Mouse (Mus musculus) thymus, postnatal 36 days (tissue): ENCODE results near the gene Duox1.
"Not testable (repeated sequence)": the region's sequence is repeated elsewhere in the genome, so short reads cannot be mapped to it uniquely, and the experiment has no call there.

Experiments
- DNase-seq, 2 experiments: peaks; one replicate each; pipeline ENCODE4 v3.0.0; 2022; ENCODE audit warnings: mixed read lengths in 2 of 2

Gene Duox1

GRCm38 (mm10) chr2:122312722-122313417 lies 2.6 kb upstream of the Duox1 start:
- DNase-seq, result peak; percentile 66 to 75

GRCm38 (mm10) chr2:122313536-122313935 lies 1.9 kb upstream of the Duox1 start, which contains the start of gene Duoxa1:
Duoxa1 (minus strand) TSS chr2:122313730.
- DNase-seq, result no peak

DNA sequence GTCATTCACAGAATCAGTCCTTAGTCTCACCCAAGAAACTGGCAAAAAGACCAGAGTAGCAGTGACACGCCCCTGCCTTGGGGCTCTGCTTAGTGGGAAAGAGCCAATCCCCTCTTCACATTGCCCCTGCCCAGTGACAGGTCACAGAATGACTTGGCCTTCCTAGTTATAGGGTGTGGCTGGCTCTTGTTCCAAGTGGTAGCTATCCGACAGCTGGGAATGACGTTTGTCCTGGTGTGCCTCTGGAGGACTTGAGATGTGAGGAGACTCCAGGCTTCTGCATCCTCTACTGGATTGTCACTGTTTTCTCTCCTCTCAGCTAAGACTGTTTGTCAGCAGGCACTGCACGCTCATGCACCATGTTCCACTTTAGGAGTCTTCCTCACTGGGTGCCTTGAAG lies 1.9 kb downstream of the Duox1 start:
- no peak for DNase-seq

- DNase-seq, result no peak
Observed at GRCm38 (mm10) chr2:122323960-122324359, 8.5 kb downstream of the Duox1 start.

- DNase-seq, result no peak
Observed at GRCm38 (mm10) chr2:122324586-122324985, 9.1 kb downstream of the Duox1 start.

DNA sequence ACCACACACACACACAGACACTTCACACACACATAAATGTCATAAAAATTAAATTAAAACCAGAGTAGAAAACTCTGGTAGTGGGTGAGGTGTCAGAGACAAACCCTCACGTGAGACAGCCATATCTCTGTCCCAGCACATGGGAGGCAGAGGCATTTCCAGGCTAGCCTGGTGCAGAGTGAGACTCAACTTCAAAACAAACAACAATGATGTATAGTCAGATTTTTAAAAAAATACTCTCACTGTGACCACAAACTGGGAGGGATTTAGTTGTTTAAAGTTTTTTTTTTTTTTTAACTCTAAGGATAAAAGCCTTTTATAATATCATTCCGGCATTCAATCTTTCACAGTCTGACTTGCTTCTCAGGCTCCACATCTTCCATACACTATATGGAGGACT lies 9.9 kb downstream of the Duox1 start:
- no peak for DNase-seq

GRCm38 (mm10) chr2:122327986-122328385 lies 12.5 kb downstream of the Duox1 start:
- no peak for DNase-seq

DNA sequence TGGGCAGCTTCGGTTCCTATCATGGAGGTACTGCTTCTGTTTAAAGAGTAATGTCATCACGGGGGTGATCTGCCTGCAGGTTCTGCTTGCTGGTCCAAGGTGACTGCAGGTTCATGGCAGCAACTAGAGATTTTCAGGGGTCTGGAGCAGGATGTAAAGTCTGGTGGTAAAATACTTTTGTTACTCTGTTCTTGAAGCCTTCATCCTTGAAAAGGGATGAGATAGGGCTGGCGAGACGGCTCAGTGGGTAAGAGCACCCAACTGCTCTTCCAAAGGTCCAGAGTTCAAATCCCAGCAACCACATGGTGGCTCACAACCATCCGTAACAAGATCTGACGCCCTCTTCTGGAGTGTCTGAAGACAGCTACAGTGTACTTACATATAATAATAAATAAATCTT lies 14.8 kb downstream of the Duox1 start:
- not testable (repeated sequence) for DNase-seq

- DNase-seq, result no peak
Observed at GRCm38 (mm10) chr2:122332222-122332621, 16.8 kb downstream of the Duox1 start.

DNA sequence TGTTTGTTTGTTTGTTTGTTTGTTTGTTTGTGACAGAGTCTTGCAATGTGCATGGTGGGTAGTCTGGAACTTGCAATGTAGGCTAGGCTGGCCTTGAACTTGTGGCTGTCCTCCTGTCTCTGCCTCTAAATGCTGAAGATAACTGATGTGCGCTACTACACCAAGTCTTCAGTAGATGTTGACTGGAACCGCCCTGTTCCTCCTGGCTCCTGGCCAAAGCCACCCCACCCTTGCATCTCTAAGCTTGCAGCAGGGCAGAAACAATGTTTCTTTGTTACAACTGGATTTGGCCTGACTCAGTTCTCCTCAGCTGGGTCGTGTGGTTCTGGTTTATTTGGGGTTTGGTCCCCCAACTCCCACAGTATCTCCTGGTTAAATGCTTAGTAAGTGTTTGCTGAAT lies 18.7 kb downstream of the Duox1 start:
- no peak for DNase-seq

GRCm38 (mm10) chr2:122337291-122337690 lies 21.8 kb downstream of the Duox1 start:
- DNase-seq, result no peak

- no peak for DNase-seq
Observed at GRCm38 (mm10) chr2:122345106-122345893, 29.8 kb downstream of the Duox1 start.

DNA sequence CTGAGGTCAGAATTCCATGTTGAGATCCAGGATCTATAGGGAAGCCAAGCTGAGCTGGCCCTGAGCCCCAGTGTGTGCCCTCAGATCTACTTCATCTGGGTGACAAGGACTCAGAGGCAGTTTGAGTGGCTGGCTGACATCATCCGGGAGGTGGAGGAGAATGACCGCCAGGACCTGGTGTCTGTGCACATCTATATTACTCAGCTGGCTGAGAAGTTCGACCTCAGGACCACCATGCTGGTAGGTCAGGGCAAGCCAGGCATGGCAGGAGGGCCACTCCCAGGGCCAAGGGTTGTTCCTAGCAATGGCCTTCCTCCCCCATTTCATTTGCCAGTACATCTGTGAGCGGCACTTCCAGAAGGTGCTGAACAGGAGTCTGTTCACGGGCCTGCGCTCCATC lies 30.7 kb downstream of the Duox1 start:
- not testable (repeated sequence) for DNase-seq

DNA sequence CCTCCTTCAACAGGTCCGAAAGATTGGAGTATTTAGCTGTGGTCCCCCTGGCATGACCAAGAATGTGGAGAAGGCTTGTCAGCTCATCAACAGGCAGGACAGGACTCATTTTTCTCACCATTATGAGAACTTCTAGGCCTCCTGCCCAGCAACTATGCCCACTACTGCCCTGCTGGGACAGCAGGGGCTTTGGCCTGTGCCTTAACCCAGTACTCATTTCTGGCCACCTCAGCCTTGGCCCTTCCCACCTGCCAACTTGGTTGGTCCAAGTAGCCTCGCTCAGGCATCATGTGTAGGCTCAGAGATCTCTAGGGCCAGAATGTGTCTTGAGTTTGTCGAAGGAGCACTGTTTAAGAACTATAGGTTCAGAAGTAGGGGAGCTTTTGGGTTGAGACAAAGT lies 31.8 kb downstream of the Duox1 start:
- no peak for DNase-seq

GRCm38 (mm10) chr2:122348531-122349131 lies 33.2 kb downstream of the Duox1 start:
- DNase-seq, result peak; percentile 88

DNA sequence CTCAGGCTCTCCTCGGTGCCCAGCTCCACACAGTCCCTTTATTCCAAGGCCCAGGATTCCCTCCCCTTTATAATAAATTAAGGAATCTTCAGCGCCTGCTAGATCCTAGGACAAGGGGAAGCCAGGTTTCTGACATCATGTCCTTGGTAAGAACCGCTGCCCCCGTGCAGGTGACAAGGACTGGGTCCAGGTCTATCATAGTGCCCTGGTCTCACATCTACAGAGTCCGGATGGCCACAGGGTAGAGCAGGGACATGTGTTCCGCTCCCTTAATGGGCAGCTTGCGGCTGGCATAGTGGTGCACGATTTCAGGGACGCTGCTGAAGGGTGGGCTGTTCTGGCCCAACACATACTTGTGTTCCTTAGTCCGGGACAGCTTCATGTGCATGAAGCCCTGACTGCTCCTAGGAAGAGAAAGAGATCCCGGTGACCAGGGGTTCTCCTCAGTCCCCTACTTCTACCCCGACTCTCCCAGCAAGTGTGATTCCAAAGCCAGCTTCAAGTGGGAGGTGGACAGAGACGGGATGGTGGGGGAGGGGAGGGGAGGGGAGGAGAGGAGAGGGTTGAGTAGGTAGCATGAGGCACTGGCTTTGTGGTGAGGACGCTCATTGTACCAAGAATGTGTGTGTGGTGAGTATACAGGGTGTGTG lies 33.8 kb downstream of the Duox1 start:
- DNase-seq, result peak; percentile 20 to 35

- DNase-seq, result no peak
Observed at GRCm38 (mm10) chr2:122351156-122351930, 35.9 kb downstream of the Duox1 start.

DNA sequence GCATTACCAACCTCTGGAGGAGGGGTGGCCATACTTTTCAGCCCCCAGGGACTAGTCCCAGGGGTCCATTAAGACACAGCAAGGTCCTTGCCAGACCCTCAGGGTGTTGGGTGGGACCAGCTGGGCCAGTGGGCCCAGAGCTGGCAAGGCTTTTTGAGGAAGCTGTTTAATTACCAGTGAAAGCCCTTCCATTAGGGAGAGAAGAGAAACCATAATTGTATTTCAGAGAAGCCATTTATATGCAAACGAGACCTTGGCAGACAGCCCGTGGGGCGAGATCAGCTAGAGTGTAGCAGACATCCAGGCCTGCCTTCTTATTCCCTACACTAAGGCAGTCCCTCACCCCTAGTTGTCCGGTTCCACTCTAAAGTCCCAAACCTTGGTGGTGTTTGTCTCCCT lies 36.5 kb downstream of the Duox1 start:
- no peak for DNase-seq

DNA sequence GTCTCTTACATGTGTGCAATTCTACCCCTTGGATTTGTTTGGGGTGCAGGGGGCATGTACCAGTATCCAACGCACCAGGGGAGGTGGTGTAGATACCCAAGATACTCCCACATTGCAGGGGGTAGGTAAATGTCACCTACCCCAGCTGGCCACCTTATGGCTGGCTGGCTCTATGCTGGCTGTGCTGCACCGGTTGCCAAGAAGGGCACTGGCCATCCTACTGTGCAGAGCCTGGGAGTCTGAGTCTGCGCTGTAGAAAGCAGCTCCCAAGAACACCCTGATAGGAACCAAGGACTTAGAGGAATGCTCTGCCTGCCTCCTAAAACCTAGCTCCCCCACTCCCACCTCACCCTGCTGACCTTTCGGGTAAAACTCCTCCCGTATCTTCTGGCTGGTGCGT lies 37.5 kb downstream of the Duox1 start:
- no peak for DNase-seq

DNA sequence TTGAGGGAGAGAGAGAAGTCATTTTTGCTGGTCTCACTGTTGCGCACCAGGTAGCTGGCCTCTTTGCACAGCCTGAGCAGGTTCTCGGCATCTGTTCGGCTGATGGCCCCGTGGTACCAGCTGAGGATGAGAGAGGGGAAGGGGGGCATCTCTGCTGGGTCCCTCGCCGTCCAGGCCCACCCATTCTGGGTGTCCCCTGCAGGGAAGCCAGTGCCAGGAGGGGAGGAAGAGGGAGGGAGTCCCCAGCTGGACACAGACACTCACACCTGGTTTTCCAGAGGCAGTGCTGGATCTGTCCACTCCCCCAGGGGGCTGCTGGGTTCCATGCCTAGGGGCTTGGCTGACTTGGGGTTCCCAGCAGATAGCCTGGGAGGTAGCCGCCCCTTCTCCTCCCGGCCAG lies 38.3 kb downstream of the Duox1 start:
- no peak for DNase-seq

DNA sequence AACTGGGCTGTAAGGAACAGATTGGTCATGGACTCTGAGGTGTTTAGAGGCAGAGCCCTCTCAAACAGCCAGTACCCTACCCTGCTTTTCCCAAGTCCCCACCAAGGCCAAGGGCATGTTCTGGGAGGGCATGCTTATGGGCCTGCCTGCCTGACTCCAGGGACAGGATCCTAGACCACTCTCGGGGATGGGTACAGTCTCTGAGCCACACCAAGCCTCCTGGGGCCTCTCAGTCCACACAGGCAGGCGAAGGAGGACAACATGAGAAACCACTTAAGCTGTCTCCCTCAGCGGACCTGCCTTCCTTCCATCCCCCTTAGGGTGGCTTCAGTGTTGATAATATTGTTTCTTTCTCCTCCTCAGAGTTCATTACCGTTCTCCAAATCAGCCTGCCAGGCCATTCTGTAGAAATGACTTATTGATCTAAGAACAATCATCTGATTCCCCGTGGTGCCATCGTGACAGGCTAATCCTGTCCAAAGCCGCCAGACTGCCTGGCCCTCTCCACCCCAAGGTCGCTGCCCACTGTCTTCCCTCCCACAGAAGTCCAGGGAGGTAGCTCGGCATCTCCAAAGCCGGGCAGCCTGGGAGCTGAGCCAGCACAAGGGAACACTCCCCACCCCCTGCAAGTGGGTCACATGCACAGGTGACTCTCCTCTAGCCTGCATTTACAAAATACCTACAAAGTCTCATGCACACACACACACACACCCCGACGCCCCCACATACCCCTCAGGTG lies 38.9 kb downstream of the Duox1 start:
- DNase-seq, result no peak

DNA sequence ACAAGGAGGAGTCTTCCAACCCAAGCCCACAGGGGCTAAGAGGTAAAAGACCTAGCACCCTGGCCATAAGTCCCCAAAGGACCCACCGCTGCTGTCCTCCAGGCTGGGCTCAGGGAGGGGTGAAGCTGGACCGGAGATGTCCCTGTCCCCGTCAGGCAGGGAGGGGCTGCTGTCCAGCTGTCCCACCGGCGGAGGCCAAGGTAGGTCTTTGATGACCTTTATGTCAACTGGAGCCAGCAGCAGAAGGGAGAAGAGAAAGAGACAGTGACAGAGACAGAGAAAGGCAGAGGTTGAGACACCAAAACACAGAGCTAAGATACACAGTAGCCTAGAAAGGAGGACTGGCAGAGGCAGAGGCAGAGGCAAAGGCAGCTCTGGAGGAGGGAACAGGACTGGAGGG lies 39.9 kb downstream of the Duox1 start:
- DNase-seq, result no peak
